Mouse (Mus musculus): ENCODE measurements around the gene Spats2.

Spats2 gene

DNA sequence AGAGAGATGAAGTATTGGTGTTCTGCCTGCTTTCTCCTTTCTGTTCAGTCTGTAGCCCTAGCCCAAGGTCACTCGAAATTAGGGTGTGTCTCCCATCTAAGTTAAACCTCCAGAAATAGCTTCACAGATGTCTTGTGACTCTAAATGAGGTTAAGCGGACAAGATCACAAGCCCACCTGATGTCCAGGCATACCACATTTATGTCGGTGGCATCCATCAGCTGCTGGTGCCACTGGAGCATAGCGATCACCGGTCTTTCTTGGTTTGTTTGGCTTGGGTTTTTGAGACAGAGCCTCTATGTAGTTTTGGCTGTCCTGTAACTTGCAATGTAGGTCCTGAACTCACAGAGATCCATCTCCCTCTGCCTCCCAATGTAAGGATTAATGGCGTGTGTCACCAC, 128.1 kb downstream of the Spats2 start:
- no peak for DNase-seq (ENCODE audit: extremely low read depth, insufficient read length, low spot score)

GRCm38 (mm10) chr15:99254477-99255005, 128.8 kb downstream of the Spats2 start:
- DNase-seq (ENCODE audit: extremely low read depth, insufficient read length, low spot score) = no peak

DNA sequence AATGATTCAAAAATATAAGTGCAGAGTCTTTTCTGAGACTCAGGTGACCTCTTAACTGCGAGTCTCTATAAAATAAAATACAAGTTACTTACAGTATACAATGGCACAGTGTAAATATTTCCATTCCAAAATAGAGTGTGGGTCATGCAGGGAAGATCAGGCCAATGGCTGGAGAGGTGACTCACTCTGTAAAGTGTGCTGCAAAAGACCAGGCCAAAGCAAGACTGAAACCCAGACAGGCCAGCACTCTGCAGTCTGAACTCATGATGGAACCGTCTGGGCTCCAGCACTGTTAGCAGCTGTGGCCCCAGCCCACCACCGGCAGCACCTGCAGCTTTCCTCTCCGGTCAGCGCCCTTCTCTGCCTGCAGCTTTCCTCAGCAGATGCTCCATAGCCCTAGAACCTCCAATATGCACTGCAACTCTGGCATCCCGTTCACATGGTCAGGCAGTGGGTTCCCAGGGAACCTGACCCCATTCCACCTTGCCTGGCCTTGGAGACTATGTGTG, 129.6 kb downstream of the Spats2 start:
- DNase-seq (ENCODE audit: extremely low read depth, insufficient read length, low spot score) = no peak

GRCm38 (mm10) chr15:99259167-99259729, 133.5 kb downstream of the Spats2 start:
- no peak for DNase-seq (ENCODE audit: extremely low read depth, insufficient read length, low spot score)

GRCm38 (mm10) chr15:99259730-99260252, 134.1 kb downstream of the Spats2 start:
- peak; percentile 78 for DNase-seq (ENCODE audit: extremely low read depth, insufficient read length, low spot score)

DNA sequence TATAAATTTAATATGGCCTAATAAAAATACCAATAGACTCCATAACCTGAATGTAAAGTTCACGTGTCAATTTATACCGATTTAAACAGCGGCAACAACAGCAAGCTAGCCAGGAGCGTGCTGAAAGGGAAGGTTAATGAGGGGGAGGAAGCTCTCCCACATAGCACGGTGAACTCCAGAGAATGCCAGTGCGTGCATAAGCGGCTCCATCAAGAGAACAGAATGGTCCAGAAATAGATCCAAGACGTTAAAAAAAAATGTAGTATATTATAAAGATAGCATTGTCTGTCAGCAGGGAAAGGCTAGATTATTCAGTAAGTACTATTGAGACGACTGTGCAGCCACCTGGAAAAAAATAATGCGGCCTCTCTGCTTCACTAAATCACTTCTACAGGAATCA, 137.0 kb downstream of the Spats2 start:
- no peak for DNase-seq (ENCODE audit: extremely low read depth, insufficient read length, low spot score)
